Mouse (Mus musculus) frontal cortex, postnatal 14 days (tissue): ENCODE data around the gene Gm11168.
"Not testable (repeated sequence)": the region's sequence is repeated elsewhere in the genome, so short reads cannot be mapped to it uniquely, and the experiment has no call there.

Experiments
- DNase-seq, 2 experiments: peaks; one replicate each; pipeline ENCODE4 v3.0.0; 2022; ENCODE audit warnings: low spot score in 2 of 2

Gm11168 gene

GRCm38 (mm10) chr9:3002794-3003396 is at the start of gene Gm11168:
Gene Gm11168, plus strand, starts transcription at chr9:3003346.
- not testable (repeated sequence) for DNase-seq

GRCm38 (mm10) chr9:3000445-3000972 is 2.6 kb upstream of the Gm11168 start, which contains the start of gene Gm10722:
Gene Gm10722, plus strand, starts transcription at chr9:3000922.
- DNase-seq, result peak in 1 of 2 experiments; percentile 21

GRCm38 (mm10) chr9:3001006-3001405 is 2.1 kb upstream of the Gm11168 start:
- DNase-seq, result peak in 1 of 2 experiments; percentile 44

- peak; percentile 93 to 100 for DNase-seq
Observed at GRCm38 (mm10) chr9:3001948-3002659, 1.0 kb upstream of the Gm11168 start.

GRCm38 (mm10) chr9:3006179-3006578 is 3.0 kb downstream of the Gm11168 start:
- not testable (repeated sequence) for DNase-seq

GRCm38 (mm10) chr9:3006636-3007035 is 3.5 kb downstream of the Gm11168 start:
- DNase-seq, result peak; percentile 92 to 100

- DNase-seq, result not testable (repeated sequence)
Observed at GRCm38 (mm10) chr9:3007272-3007671, 4.1 kb downstream of the Gm11168 start.

GRCm38 (mm10) chr9:3009331-3009730 is 6.2 kb downstream of the Gm11168 start:
- not testable (repeated sequence) for DNase-seq

GRCm38 (mm10) chr9:3012054-3012621 is 9.0 kb downstream of the Gm11168 start:
- not testable (repeated sequence) for DNase-seq

GRCm38 (mm10) chr9:3012733-3013279 is 9.7 kb downstream of the Gm11168 start, which contains the start of gene Gm10721:
Gene Gm10721, plus strand, starts transcription at chr9:3013140.
- not testable (repeated sequence) for DNase-seq

GRCm38 (mm10) chr9:3015354-3015753 is 12.2 kb downstream of the Gm11168 start, which contains the start of gene Gm10720:
Gene Gm10720, plus strand, starts transcription at chr9:3015654.
- not testable (repeated sequence) for DNase-seq

GRCm38 (mm10) chr9:3015896-3016295 is 12.8 kb downstream of the Gm11168 start:
- not testable (repeated sequence) for DNase-seq

GRCm38 (mm10) chr9:3017108-3017507 is 14.0 kb downstream of the Gm11168 start, which contains the start of gene Gm10719:
Gene Gm10719, plus strand, starts transcription at chr9:3017408.
- DNase-seq, result not testable (repeated sequence)

- peak; percentile 39 to 93 for DNase-seq
Observed at GRCm38 (mm10) chr9:3018944-3019343, 15.8 kb downstream of the Gm11168 start.

GRCm38 (mm10) chr9:3019835-3020727 is 16.9 kb downstream of the Gm11168 start:
- peak; percentile 13 to 73 for DNase-seq

GRCm38 (mm10) chr9:3022316-3023008 is 19.3 kb downstream of the Gm11168 start:
- DNase-seq, result peak; percentile 25 to 79

GRCm38 (mm10) chr9:3023312-3023984 is 20.3 kb downstream of the Gm11168 start, which contains the start of gene Gm10718:
Gene Gm10718, plus strand, starts transcription at chr9:3023547.
- DNase-seq, result peak; percentile 20 to 73

- peak; percentile 95 to 100 for DNase-seq
Observed at GRCm38 (mm10) chr9:3023985-3024648, 21.0 kb downstream of the Gm11168 start.
